Mouse (Mus musculus) spleen, adult 2 months (tissue): ENCODE measurements around the gene Dglucy.

Experiments
- CTCF ChIP-seq: fragments of 200-500 bp; IDR thresholded peaks from 2 replicates; pipeline ENCODE4 v1.5.1; 2011; ENCODE audit warnings: mild to moderate bottlenecking, inconsistent platforms; ENCODE audit not compliant: insufficient read depth, insufficient read length, insufficient replicate concordance; ENCODE audit errors: extremely low read depth
- POLR2A ChIP-seq: fragments of 200-500 bp; IDR thresholded peaks from 2 replicates; pipeline ENCODE4 v1.6.1; 2011; ENCODE audit warnings: low read depth, low read length, inconsistent platforms

- TF ChIP-seq POLR2A (no peak), CTCF (no peak)
These were observed 68.7 kb downstream of the Dglucy start for GRCm38 (mm10) chr12:100847437-100848080.
